Mouse (Mus musculus): ENCODE measurements at regions not wholly inside any gene's neighbourhood (a gene's known extent, or its start where the extent isn't known, plus 50 kb on each side); places are given as distances from the start of the nearest gene placed in this dataset.

DNA sequence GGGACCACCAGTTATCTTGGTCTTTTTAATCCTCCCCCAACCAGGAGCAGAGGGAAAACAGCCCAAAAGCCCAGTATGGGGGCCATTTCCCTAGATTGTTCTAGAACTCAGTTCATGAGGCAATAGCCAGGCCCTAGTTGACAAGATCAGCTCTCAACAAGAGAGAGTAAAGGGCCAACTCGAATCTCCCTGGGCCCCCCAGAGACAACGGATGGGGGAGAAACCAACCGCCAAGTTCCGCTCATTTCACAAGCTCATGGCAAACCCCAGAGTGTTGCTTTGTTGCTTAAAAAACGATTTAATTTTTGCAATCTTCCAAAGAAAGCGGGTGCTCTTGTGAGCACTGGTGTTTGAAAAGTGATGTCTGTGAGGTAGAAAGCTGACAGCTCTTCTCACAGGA, 108.5 kb upstream of the Irf2bp2 start:
- no peak for TF ChIP-seq POLR2A (IDR thresholded peaks at IDR 0.05; ENCODE audit: insufficient read depth, low read depth, low read length)
- no peak for TF ChIP-seq CTCF (IDR thresholded peaks at IDR 0.05; ENCODE audit: insufficient read depth, low read depth, low read length)

All from olfactory bulb, adult 2 months (tissue).